Mouse (Mus musculus) heart, postnatal 0 days (tissue): ENCODE measurements at regions not wholly inside any gene's neighbourhood (a gene's known extent, or its start where the extent isn't known, plus 50 kb on each side); places are given as distances from the start of the nearest gene placed in this dataset.

Source experiments
- CTCF ChIP-seq: IDR thresholded peaks from 2 replicates; pipeline ENCODE4 v1.5.1; 2016; ENCODE audit warnings: antibody characterized with exemption, control low read depth, low read depth
- EP300 ChIP-seq: IDR thresholded peaks from 2 replicates; pipeline ENCODE4 v1.6.1; 2016; ENCODE audit warnings: antibody characterized with exemption, low read depth

GRCm38 (mm10) chr3:155352277-155352802, 259.1 kb downstream of the Lrriq3 start:
- TF ChIP-seq CTCF, result no peak
- TF ChIP-seq EP300, result no peak
